Mouse (Mus musculus) cortical plate, adult 2 months (tissue): Measurements from ENCODE around the gene Gm11011. TPM values are rescaled to one million over a fixed set of nuclear protein-coding genes. Genes with fewer than 3 reads are reported as not detected.

Experiments
- H3K27ac ChIP-seq: fragments of 200-500 bp; 2 replicates; pipeline ENCODE4 v1.5.1; 2012; ENCODE audit warnings: low read length, control low read depth, inconsistent platforms; ENCODE audit not compliant: insufficient read depth
- H3K4me1 ChIP-seq: fragments of 200-500 bp; 2 replicates; pipeline ENCODE4 v1.6.1; 2011; ENCODE audit warnings: low read length; ENCODE audit not compliant: control insufficient read depth, insufficient read depth
- H3K4me3 ChIP-seq: fragments of 200-500 bp; 2 replicates; pipeline ENCODE4 v1.5.1; 2011; ENCODE audit warnings: mild to moderate bottlenecking, low read length, control low read depth; ENCODE audit not compliant: insufficient read depth
- CTCF ChIP-seq: fragments of 200-500 bp; IDR thresholded peaks from 2 replicates; pipeline ENCODE4 v1.5.1; 2011; ENCODE audit warnings: mild to moderate bottlenecking, control low read depth, low read length; ENCODE audit not compliant: insufficient read depth; ENCODE audit errors: extremely low read depth
- POLR2A ChIP-seq: fragments of 200-500 bp; IDR thresholded peaks from 2 replicates; pipeline ENCODE4 v1.6.1; 2011; ENCODE audit warnings: mild to moderate bottlenecking, low read length, control low read depth; ENCODE audit not compliant: insufficient read depth; ENCODE audit errors: extremely low read depth
- polyA plus RNA-seq: library from polyadenylated mRNA; depleted of rRNA; stranded (reverse); fragments of >200 nt; gene quantifications from 2 replicates; pipeline ENCODE4 v1.2.3, GENCODE M21; 2012

Gm11011 gene
- polyA plus RNA-seq, 1 experiment: not detected

DNA sequence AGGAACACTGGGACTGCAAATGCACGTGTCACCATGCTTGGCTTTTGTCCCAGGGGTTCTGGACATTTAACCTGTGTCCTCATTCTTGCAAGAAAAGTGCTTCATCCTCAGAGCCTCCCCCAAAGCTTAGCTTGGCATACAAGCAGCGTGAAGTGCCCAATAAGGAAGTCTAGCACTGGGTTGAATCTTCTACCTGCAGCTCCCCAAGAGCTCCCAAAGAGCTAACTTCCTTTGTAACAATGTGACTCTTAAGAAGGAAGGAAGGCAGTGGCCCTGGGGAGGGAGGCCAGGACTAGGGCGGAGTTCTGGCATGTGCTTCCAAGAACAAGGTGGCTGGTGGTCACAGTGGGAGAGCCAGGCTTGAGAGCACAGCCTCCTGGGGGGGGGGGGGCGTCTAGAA, 27.1 kb upstream of the Gm11011 start:
- H3K27ac ChIP-seq: no peak overlapping the region
- H3K4me3 ChIP-seq: no peak overlapping the region
- H3K4me1 ChIP-seq: no peaks in the 10 kb centered on the region
- no peak for TF ChIP-seq CTCF
- no peak for TF ChIP-seq POLR2A

DNA sequence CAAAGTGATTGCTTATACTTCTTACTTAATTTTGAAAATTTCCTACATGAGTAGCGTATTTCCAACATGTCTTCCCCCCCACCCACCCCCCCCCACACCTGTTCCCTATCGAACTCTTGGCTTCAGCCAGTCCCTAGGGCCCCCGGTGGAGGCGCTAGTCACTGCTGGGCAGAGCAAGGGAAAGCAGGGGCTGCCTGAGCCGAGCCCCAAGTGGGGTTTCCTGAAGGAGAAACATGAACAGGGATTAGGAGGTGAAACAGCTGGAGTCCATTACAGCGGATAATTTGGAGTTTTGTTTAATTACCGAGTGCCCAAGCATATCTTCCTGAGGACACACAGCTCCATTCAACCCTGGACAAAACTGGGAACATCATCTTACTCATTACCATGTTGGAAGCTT, 24.0 kb upstream of the Gm11011 start:
- Histone ChIP-seq H3K4me3 (no peak overlapping the region), H3K4me1 (peaks cover 6% of the 10 kb centered on the region), H3K27ac (no peak overlapping the region)
- TF ChIP-seq CTCF: no peak
- TF ChIP-seq POLR2A: no peak

DNA sequence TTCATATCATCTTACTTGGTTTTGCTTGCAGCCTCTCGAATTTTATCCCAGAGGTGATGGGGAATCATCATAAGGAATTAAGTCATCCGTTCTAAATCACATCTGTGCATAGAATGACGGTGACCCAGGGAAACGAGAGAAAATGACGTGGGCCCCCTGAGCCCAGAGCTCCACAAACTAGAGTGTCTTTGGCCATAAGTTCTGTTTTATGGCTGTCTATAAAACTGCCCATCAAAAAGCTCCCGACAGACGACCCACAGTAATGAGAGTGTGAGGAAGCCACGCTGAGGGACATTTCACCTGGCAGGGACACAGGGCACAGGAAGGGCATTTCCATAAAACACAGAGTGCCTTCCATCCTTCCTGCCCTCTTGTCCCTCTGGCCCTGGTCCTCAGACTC, 23.3 kb upstream of the Gm11011 start:
- peaks cover 6% of the 10 kb centered on the region for H3K4me1 ChIP-seq
- no peak overlapping the region for H3K4me3 ChIP-seq
- no peak overlapping the region for H3K27ac ChIP-seq
- TF ChIP-seq CTCF (no peak), POLR2A (no peak)

DNA sequence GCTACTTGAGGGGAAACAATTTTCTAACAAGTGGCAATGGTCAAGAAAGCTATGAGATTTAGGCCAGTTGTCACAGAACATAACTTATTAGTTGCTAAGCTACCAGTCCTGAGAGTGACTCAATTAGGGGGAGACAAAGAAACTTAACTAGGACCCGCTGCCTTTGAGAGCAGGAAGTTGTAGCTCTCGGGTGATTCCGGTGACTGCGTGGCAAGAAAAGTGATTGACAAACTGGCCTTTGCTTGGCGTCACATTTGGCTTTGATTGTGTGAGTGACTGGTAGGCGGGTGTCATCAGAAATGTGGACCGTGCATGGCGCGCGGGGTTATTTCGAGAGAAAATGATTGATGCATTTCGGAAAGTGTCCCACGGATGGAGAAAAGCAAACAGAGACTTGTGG, 22.4 kb upstream of the Gm11011 start:
- Histone ChIP-seq H3K4me1 (peaks cover 6% of the 10 kb centered on the region), H3K4me3 (no peak overlapping the region), H3K27ac (no peak overlapping the region)
- TF ChIP-seq CTCF: no peak
- TF ChIP-seq POLR2A: no peak

DNA sequence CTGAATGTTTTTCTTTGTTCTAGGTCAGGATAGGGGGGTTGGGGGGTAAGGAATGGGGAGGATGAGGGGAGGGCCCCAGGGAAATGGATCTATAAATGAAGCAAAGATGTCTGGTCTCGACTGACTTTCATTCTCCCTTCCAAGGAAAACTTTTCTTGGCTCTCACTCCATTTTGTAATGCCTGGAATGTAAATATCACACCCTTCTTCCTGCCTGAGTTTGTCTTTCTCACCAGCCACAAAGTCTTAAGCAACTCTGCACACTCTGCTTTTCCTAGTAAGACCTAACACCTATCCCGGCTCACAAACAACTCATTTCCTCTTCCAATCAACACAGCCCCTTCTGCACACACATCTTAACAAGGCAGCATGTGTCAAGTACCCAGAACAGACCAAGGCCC, 20.2 kb upstream of the Gm11011 start:
- TF ChIP-seq POLR2A (no peak), CTCF (no peak)
- no peak overlapping the region for H3K27ac ChIP-seq
- H3K4me1 ChIP-seq: peaks cover 6% of the 10 kb centered on the region
- no peak overlapping the region for H3K4me3 ChIP-seq

DNA sequence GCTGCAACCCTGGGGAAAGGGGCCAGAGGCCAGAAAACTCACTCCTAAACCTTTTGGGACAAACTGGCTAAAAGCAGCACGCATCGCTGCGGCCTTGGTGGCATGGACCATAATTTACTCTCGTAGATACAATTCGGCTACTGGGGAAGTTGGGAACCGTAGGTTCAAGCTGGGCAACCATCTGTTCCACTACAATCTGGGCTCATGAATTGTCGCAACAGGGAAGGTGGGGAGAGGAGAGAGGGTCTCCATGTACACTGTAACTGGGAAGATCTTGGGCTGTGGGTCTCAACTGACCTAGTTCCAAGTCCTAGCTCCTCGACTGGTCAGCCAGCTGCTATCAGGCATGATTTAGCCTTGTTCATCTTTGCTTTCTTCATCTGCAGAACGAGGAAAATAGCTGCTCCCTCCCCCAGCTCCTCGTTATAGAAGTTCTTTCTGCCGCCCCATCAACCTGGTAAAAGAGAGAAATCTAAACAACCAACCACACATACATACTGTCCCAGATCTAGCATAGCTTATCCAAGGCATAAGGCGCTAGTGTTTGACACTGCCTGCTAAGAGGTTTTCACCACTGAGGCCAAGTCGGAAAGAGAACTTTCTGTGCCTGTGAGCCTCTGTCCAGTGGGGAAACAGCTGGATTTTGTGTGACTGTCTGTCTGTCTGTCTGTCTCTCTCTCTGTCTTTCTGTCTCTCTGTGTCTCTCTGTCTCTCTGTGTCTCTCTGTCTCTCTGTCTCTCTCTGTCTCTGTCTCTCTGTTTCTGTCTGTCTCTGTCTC, 19.5 kb upstream of the Gm11011 start:
- H3K4me3 ChIP-seq: no peak overlapping the region
- H3K27ac ChIP-seq: no peak overlapping the region
- H3K4me1 ChIP-seq: peaks cover 6% of the 10 kb centered on the region
- TF ChIP-seq CTCF: no peak
- no peak for TF ChIP-seq POLR2A

DNA sequence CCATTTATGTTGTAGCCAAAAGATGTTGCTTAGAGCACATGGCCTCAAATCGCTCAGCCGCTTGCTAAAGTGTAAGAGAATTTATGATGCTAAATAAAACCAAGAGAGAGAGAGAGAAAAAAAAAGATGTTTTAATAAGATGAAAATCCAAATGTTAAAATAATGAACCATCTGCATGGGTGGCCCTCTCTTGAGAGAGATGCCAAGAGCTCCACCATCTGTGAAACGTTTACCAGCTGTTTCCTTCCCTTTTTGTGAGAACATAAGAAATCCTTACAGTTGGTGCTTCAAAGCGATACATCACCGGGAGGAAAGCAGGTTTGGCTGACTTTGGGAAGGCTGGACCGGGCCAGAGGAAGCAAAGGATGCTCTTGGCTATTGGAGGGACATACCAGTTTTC, 12.6 kb upstream of the Gm11011 start:
- peaks cover 4% of the 10 kb centered on the region; the same call in 1 of the 2 replicates for H3K4me1 ChIP-seq
- H3K4me3 ChIP-seq: no peak overlapping the region
- TF ChIP-seq CTCF: no peak
- TF ChIP-seq POLR2A: no peak
- H3K27ac ChIP-seq: no peak overlapping the region

DNA sequence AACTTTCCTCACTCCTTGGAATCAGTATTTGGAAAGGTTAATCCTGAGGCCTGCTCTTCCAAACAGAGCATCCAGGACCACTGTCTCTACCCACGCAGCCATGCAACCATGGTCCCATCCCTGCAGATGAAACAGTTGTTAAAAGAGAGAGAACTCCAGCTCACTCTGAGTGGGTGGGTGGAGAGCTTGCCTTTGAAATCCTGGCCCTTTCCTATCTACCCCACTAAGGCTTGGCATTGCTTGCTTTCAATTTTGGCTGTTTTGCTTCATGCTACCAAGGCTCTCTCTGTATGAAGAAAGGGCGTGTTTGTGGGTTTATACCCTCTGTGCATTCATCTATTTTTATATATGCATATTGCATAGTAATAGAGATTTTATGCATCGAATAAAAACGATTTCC, 12.0 kb upstream of the Gm11011 start:
- H3K4me3 ChIP-seq: no peak overlapping the region
- H3K4me1 ChIP-seq: peaks cover 4% of the 10 kb centered on the region; the same call in 1 of the 2 replicates
- TF ChIP-seq POLR2A (no peak), CTCF (no peak)
- peak overlapping the region; percentile 10; the same call in 1 of the 2 replicates for H3K27ac ChIP-seq

DNA sequence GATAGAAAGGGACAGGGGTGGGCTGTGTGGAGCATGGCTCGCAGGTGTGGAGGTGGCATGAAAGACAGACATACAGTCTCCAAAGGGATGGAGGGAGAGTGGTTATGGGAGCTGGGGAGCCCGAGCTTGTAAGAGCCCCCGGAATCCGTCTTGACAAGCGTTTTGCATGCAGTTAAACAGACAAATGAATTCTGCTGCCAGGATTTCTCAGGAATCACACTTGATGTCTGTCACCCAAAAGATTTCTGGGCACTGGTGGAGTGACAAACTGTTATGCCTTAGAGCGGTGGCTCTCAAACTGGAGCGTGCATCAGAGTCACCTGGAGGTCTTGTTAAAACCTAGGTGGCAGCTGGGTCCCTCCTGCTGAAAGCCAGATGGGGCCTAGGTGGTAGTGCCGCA, 10.4 kb upstream of the Gm11011 start:
- TF ChIP-seq CTCF (no peak), POLR2A (no peak)

DNA sequence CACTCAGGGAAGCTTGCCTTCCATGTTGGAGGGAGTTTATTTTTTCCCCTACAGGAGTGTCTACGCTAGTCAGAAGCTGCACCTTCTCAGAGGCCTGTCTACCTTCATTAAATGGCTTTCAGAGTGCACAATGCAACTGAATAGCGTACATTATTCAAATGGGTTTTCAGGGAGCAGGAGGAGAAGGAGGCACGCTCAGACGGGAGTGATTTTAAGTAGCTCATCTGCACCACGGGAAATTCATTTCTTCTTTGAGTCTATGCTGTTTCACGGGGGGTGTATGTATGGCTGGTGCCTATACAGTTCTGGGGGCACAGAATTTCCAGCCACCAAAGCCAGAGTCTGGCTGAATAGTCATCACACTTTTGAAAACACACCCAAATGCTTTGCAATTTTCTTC, 9.8 kb upstream of the Gm11011 start:
- Histone ChIP-seq H3K27ac (no peak overlapping the region), H3K4me1 (peaks cover 4% of the 10 kb centered on the region; the same call in 1 of the 2 replicates), H3K4me3 (no peak overlapping the region)
- no peak for TF ChIP-seq POLR2A
- TF ChIP-seq CTCF: no peak

More for the DNA sequence above, 10.4 kb upstream of the Gm11011 start:
- H3K4me3 ChIP-seq: no peak overlapping the region
- peaks cover 4% of the 10 kb centered on the region; the same call in 1 of the 2 replicates for H3K4me1 ChIP-seq
- no peak overlapping the region for H3K27ac ChIP-seq
